Mouse (Mus musculus) heart, adult 2 months (tissue): Measurements from ENCODE around the gene Ctbp2. TPM values are rescaled to one million over a fixed set of nuclear protein-coding genes. Genes with fewer than 3 reads are reported as not detected.

Experiments used
- DNase-seq, 2 experiments: peaks; one replicate each; pipeline ENCODE4 v3.0.0; 2021
- H3K27ac ChIP-seq: fragments of 200-600 bp; 2 replicates; pipeline ENCODE4 v1.8.1; 2022
- H3K27me3 ChIP-seq: fragments of 200-500 bp; 2 replicates; pipeline ENCODE4 v1.6.1; 2012; ENCODE audit warnings: mild to moderate bottlenecking, low read length, inconsistent platforms, mixed read lengths; ENCODE audit not compliant: control insufficient read depth, insufficient read depth
- H3K36me3 ChIP-seq: fragments of 200-500 bp; 2 replicates; pipeline ENCODE4 v1.6.1; 2012; ENCODE audit warnings: low read length, inconsistent platforms; ENCODE audit not compliant: control insufficient read depth, insufficient read depth
- H3K4me1 ChIP-seq: fragments of 200-500 bp; 2 replicates; pipeline ENCODE4 v1.6.1; 2011; ENCODE audit warnings: low read length; ENCODE audit not compliant: control insufficient read depth, insufficient read depth
- H3K4me3 ChIP-seq: fragments of 200-600 bp; 2 replicates; pipeline ENCODE4 v1.8.1; 2022
- H3K79me2 ChIP-seq: fragments of 200-500 bp; replicated peaks from 2 replicates; pipeline ENCODE4 v1.6.1; 2012; ENCODE audit warnings: mild to moderate bottlenecking, inconsistent platforms, low read length, moderate library complexity, mixed read lengths; ENCODE audit not compliant: control insufficient read depth, insufficient read depth
- H3K9ac ChIP-seq: fragments of 200-500 bp; 2 replicates; pipeline ENCODE4 v1.6.1; 2012; ENCODE audit warnings: low read depth, mild to moderate bottlenecking, control low read depth, inconsistent platforms, low read length, mixed read lengths
- CTCF ChIP-seq: fragments of 200-600 bp; IDR thresholded peaks from 2 replicates; pipeline ENCODE4 v1.8.1; 2022; ENCODE audit warnings: antibody characterized with exemption, mild to moderate bottlenecking, moderate library complexity
- EP300 ChIP-seq: fragments of 200-500 bp; IDR thresholded peaks from 2 replicates; pipeline ENCODE4 v1.6.1; 2011; ENCODE audit warnings: low read depth, low read length, control low read depth; ENCODE audit not compliant: insufficient read depth
- POLR2A ChIP-seq: fragments of 200-500 bp; IDR thresholded peaks from 2 replicates; pipeline ENCODE4 v1.6.1; 2011; ENCODE audit warnings: mild to moderate bottlenecking, low read depth, low read length, control low read depth; ENCODE audit not compliant: insufficient read depth
- WGBS: fragments of 180-500 bp; shearing (Covaris S2); methylation state at CpG from one replicate; pipeline ENCODE4 v1.1.7; 2018; 5-methylcytosine and 5-hydroxymethylcytosine counted together
- intact Hi-C: fragments of 180-260 bp; cut with DNase I; formaldehyde crosslinking; loops from one replicate; pipeline ENCODE4 v1.15.1; 2025
- polyA plus RNA-seq: library from polyadenylated mRNA; depleted of rRNA; stranded (reverse); fragments of >200 nt; gene quantifications from 2 replicates; pipeline ENCODE4 v1.2.3, GENCODE M21; 2012
- total RNA-seq, 2 experiments: library from RNA; stranded (reverse); gene quantifications; 2 replicates each; pipeline ENCODE4 v1.2.3; 2021

The Ctbp2 gene
- total and polyA plus RNA-seq, 3 experiments = 22.8 to 28.3 (median 28.1) TPM

- Histone ChIP-seq H3K27ac (peak overlapping the region; percentile 48), H3K4me1 (peaks cover 22% of the 10 kb centered on the region), H3K79me2 (peaks cover 4% of the 10 kb centered on the region), H3K9ac (no peak overlapping the region), H3K36me3 (peaks cover 2% of the 10 kb centered on the region), H3K27me3 (no peaks in the 10 kb centered on the region), H3K4me3 (no peak overlapping the region)
- 52% methylated on average over 3 of the region's 3 CpGs for WGBS
- TF ChIP-seq EP300 (no peak), CTCF (no peak), POLR2A (no peak)
- no peak for DNase-seq
- intact Hi-C loops = no loop called here
These were observed 76.0 kb downstream of the Ctbp2 start for GRCm38 (mm10) chr7:133048085-133048630.

- WGBS = 46% methylated on average over 4 of the region's 4 CpGs
- H3K36me3 ChIP-seq = peaks cover 2% of the 10 kb centered on the region
- intact Hi-C loops = no loop called here
- DNase-seq = peak; percentile 66 to 69
- no peak overlapping the region for H3K4me3 ChIP-seq
- H3K27ac ChIP-seq = peak overlapping the region; percentile 48
- H3K4me1 ChIP-seq = peaks cover 16% of the 10 kb centered on the region
- TF ChIP-seq EP300 (no peak), CTCF (peak; percentile 63), POLR2A (no peak)
- no peak overlapping the region for H3K9ac ChIP-seq
- peaks cover 4% of the 10 kb centered on the region for H3K79me2 ChIP-seq
- H3K27me3 ChIP-seq = no peaks in the 10 kb centered on the region
These were observed 76.9 kb downstream of the Ctbp2 start for GRCm38 (mm10) chr7:133047287-133047686.

GRCm38 (mm10) chr7:133044721-133045120 is 79.4 kb downstream of the Ctbp2 start:
- Histone ChIP-seq H3K4me1 (peaks cover 25% of the 10 kb centered on the region), H3K79me2 (peaks cover 2% of the 10 kb centered on the region), H3K36me3 (peaks cover 7% of the 10 kb centered on the region), H3K4me3 (no peak overlapping the region), H3K9ac (no peak overlapping the region), H3K27me3 (no peaks in the 10 kb centered on the region), H3K27ac (no peak overlapping the region)
- intact Hi-C loops = no loop called here
- DNase-seq = no peak
- 66% methylated on average over 4 of the region's 4 CpGs for WGBS
- TF ChIP-seq POLR2A (no peak), CTCF (no peak), EP300 (no peak)

GRCm38 (mm10) chr7:133041784-133042183 is 82.4 kb downstream of the Ctbp2 start:
- Histone ChIP-seq H3K36me3 (peaks cover 10% of the 10 kb centered on the region), H3K4me1 (peaks cover 27% of the 10 kb centered on the region), H3K79me2 (peaks cover 3% of the 10 kb centered on the region), H3K27me3 (no peaks in the 10 kb centered on the region), H3K9ac (no peak overlapping the region), H3K4me3 (no peak overlapping the region), H3K27ac (peak overlapping the region; percentile 17; the same call in 1 of the 2 replicates)
- intact Hi-C loops = no loop called here
- 65% methylated on average over 3 of the region's 3 CpGs for WGBS
- DNase-seq = no peak
- TF ChIP-seq EP300 (no peak), POLR2A (no peak), CTCF (no peak)

- H3K9ac ChIP-seq = no peak overlapping the region
- no peak for DNase-seq
- WGBS = 49% methylated on average over 3 of the region's 3 CpGs
These were observed 83.3 kb downstream of the Ctbp2 start for GRCm38 (mm10) chr7:133040688-133041345.

GRCm38 (mm10) chr7:133039556-133040255 is 84.4 kb downstream of the Ctbp2 start:
- H3K9ac ChIP-seq = no peak overlapping the region

More at GRCm38 (mm10) chr7:133040688-133041345, 83.3 kb downstream of the Ctbp2 start:
- H3K4me3 ChIP-seq = no peak overlapping the region
- TF ChIP-seq CTCF (peak; percentile 60), POLR2A (no peak)
- intact Hi-C loops = no loop called here
- H3K27me3 ChIP-seq = no peaks in the 10 kb centered on the region
- H3K36me3 ChIP-seq = peaks cover 10% of the 10 kb centered on the region
- H3K4me1 ChIP-seq = peaks cover 31% of the 10 kb centered on the region
- H3K79me2 ChIP-seq = peaks cover 3% of the 10 kb centered on the region
- H3K27ac ChIP-seq = peak overlapping the region; percentile 50

More at GRCm38 (mm10) chr7:133039556-133040255, 84.4 kb downstream of the Ctbp2 start:
- TF ChIP-seq EP300 = no peak
- TF ChIP-seq CTCF = no peak
- no peak for TF ChIP-seq POLR2A
- peaks cover 30% of the 10 kb centered on the region for H3K4me1 ChIP-seq
- H3K27me3 ChIP-seq = no peaks in the 10 kb centered on the region
- no peak for DNase-seq
- intact Hi-C loops = no loop called here
- H3K27ac ChIP-seq = no peak overlapping the region
- H3K79me2 ChIP-seq = peaks cover 3% of the 10 kb centered on the region
- H3K36me3 ChIP-seq = peaks cover 10% of the 10 kb centered on the region
- no peak overlapping the region for H3K4me3 ChIP-seq
- 57% methylated on average over 3 of the region's 3 CpGs for WGBS
